11 mouse cellular contexts compared by ENCODE assay signal in the genomic region with DNA sequence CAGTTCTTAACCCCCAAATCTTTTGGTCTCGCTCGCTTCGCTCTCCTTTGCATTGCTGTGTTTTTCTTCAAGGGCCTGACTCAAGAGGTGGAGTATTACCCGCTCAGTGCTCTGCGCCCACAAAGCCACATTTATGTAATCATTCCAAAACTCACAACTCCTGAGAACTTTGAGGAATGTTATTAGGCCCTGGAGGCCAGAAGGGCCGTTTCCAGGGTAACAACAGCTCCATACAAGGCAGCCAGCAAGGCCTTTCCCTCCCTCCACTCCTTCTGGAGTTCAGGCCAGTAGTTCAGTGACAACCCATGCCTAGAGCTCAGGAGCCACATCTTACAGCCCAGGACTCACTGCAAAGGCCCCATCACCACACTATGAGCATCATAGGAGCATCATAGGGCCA.
DNase-seq lines count a peak whose midpoint lies in the region; ATAC-seq and TF ChIP-seq lines count a peak whose summit lies in the region.
"Had no signal": no experiment of that assay in that cellular context is flagged by ENCODE, and none has a peak within 500 bp of the region (broad histone marks: within the 10 kb centered on the region; RNA-seq: fewer than 3 reads in every experiment).

No protein-coding gene starts in this region.

- no peak for TF ChIP-seq CTCF in lung, adult 2 months (IDR thresholded peaks at IDR 0.05; ENCODE audit: insufficient read depth, low read length)

- DNase-seq in 3134 (ENCODE audit: extremely low read depth, insufficient read length, low spot score) (peak; percentile 70), 3T3-L1 (ENCODE audit: low read depth, low spot score) (peak; percentile 95)
- DNase-seq in kidney, adult 8-10 months: peak; percentile 17 to 39
- DNase-seq in lung, adult 2 months: peak; percentile 25
- DNase-seq in natural killer cell, adult 2 months (ENCODE audit: low spot score in 2 of 2): no peak
- DNase-seq: adrenal gland, adult 8-10 months; cerebellum, adult 11 months had no signal

- no peak for TF ChIP-seq POLR2A in lung, adult 2 months (IDR thresholded peaks at IDR 0.05; ENCODE audit: borderline replicate concordance, extremely low read depth, low read depth, low read length)

- H3K9ac ChIP-seq in hindbrain, embryonic 13.5 days: no peak overlapping the region
- H3K9ac ChIP-seq in intestine, embryonic 15.5 days: no peak overlapping the region
- H3K9ac ChIP-seq: embryonic facial prominence, embryonic 13.5 days had no signal

- H3K36me3 ChIP-seq in hindbrain, embryonic 13.5 days: no peaks in the 10 kb centered on the region
- H3K36me3 ChIP-seq in intestine, embryonic 15.5 days: no peaks in the 10 kb centered on the region
- H3K36me3 ChIP-seq: embryonic facial prominence, embryonic 13.5 days had no signal

- 61% methylated on average over 6 of the region's 6 CpGs for WGBS in lung, adult 2 months
- 76% methylated on average over 6 of the region's 6 CpGs for WGBS in hindbrain, embryonic 13.5 days
- WGBS in intestine, embryonic 15.5 days: 76% methylated on average over 6 of the region's 6 CpGs

- peaks cover 28% of the 10 kb centered on the region for H3K27me3 ChIP-seq in hindbrain, embryonic 13.5 days
- H3K27me3 ChIP-seq in intestine, embryonic 15.5 days (replicated peaks): no peaks in the 10 kb centered on the region; the same call in 1 of the 2 replicates

- no peak overlapping the region for H3K4me2 ChIP-seq in hindbrain, embryonic 13.5 days
- H3K4me2 ChIP-seq in intestine, embryonic 15.5 days (replicated peaks): no peak overlapping the region
- H3K4me2 ChIP-seq: embryonic facial prominence, embryonic 13.5 days had no signal

- H3K27ac ChIP-seq in hindbrain, embryonic 13.5 days: no peak overlapping the region
- no peak overlapping the region for H3K27ac ChIP-seq in intestine, embryonic 15.5 days
- H3K27ac ChIP-seq: embryonic facial prominence, embryonic 13.5 days had no signal

- H3K9me3 ChIP-seq in hindbrain, embryonic 13.5 days: no peaks in the 10 kb centered on the region
- H3K9me3 ChIP-seq in intestine, embryonic 15.5 days: no peaks in the 10 kb centered on the region
- H3K9me3 ChIP-seq: embryonic facial prominence, embryonic 13.5 days had no signal

- H3K4me1 ChIP-seq in lung, adult 2 months (ENCODE audit: control insufficient read depth, insufficient read depth, low read length): no peaks in the 10 kb centered on the region; the same call in 1 of the 2 replicates
- H3K4me1 ChIP-seq in hindbrain, embryonic 13.5 days (replicated peaks): peaks cover 16% of the 10 kb centered on the region
- no peaks in the 10 kb centered on the region for H3K4me1 ChIP-seq in intestine, embryonic 15.5 days (replicated peaks)
- H3K4me1 ChIP-seq: megakaryocyte, embryonic 14.5 days had no signal

- ATAC-seq in hindbrain, embryonic 13.5 days (ENCODE audit: low FRiP score): no peak
- no peak for ATAC-seq in intestine, embryonic 15.5 days

- no peak overlapping the region for H3K4me3 ChIP-seq in lung, adult 2 months (replicated peaks; ENCODE audit: extremely low read depth, low read depth, low read length)
- no peak overlapping the region for H3K4me3 ChIP-seq in hindbrain, embryonic 13.5 days
- no peak overlapping the region for H3K4me3 ChIP-seq in intestine, embryonic 15.5 days (replicated peaks)
- H3K4me3 ChIP-seq: embryonic facial prominence, embryonic 13.5 days; megakaryocyte, embryonic 14.5 days had no signal

Comparison
In these comparisons a context has a peak if more than half of its experiments do, and no peak if none do; other contexts are left out.
1. DNase-seq: peak in 3134 (single experiment), 3T3-L1 (single experiment), kidney, adult 8-10 months (2 of 2) and lung, adult 2 months (single experiment); none in natural killer cell, adult 2 months (0 of 2).